Mouse (Mus musculus) heart, postnatal 25 days (tissue): ENCODE measurements at regions not wholly inside any gene's neighbourhood (a gene's known extent, or its start where the extent isn't known, plus 50 kb on each side); places are given as distances from the start of the nearest gene placed in this dataset.

Experiments
- DNase-seq: peaks from one replicate; pipeline ENCODE4 v3.0.0; 2022; ENCODE audit warnings: low spot score
- intact Hi-C: fragments of 180-260 bp; cut with DNase I; formaldehyde crosslinking; loops from one replicate; pipeline ENCODE4 v1.15.1; 2025

DNA sequence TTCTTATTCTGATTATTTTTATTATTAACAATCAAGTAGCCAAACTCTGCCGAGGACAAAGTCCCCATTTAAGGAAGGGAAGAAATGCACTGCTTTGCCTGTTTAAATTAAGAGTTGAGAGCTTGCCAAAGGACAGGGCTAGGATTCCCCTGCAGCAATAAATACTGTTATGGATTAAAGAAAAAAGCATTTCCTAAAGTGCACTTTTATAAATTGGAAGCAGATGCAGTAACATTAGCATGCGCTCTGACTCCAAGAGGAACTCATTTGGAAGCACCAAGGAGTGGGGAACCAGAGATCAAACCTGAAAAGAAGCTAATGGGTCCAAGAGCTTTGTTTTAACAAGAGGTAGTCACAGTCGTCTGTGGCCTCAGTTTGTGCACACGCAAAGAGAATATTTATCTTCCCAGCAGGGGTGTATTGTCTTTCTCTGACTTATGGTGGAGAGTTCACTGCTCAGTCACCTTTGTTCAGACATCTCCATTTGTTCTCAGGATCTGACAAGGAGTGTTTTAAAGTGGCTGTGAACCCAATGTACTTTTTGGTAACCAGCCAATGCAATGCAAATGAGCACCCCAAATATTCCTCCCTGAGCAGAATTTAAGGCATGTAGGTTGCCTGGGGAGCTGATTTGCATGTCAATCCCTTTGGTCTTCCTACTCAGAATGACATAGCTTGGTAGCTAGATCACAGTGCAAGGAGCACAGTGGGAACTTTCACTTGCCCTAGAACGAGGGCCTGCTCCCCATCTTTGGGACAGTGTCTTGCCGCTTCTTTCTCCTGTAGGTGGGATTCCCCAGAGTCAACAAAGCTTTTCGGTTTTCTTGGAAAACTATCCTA, 119.1 kb upstream of the Nbea start:
- DNase-seq = no peak
- intact Hi-C loops = no loop called here

DNA sequence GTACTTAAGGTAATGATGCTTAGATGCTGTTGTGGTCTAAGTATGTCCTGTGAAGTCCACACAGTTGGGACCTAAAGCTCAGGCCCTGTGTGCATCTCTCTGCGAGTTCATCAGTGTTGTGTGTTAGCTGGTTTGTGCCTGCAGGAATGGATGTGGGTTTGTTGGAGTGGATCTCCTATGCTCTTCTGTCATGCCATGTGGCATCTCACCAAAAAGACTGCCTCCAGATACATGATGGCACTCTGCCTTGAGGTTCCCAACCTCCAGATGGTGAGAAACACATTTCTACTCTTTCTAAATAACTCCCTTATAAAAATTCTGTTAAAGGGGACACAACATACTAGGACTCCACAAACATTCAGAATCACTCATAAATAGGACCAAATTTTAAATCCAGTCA, 117.3 kb upstream of the Nbea start:
- intact Hi-C loops = no loop called here
- no peak for DNase-seq

DNA sequence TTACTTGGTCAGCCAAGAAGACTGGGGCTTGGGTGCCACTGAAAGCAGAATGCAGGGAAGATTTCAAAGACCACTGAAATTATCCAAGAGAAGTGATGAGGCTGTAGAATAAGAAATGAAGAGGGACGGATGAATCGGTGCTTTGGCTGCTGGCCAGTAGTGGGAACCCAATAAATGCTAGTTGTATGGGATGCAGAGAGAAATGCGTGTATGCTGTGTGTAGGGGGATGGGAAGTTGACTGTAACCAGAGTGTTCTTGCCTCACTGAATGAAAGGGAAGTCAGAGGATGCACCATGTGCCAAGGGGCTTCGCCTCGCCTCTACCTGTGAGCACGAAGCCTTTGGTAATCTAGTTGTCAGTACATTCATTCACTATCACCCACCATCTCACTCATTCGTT, 112.1 kb upstream of the Nbea start:
- intact Hi-C loops = no loop called here
- DNase-seq = no peak

DNA sequence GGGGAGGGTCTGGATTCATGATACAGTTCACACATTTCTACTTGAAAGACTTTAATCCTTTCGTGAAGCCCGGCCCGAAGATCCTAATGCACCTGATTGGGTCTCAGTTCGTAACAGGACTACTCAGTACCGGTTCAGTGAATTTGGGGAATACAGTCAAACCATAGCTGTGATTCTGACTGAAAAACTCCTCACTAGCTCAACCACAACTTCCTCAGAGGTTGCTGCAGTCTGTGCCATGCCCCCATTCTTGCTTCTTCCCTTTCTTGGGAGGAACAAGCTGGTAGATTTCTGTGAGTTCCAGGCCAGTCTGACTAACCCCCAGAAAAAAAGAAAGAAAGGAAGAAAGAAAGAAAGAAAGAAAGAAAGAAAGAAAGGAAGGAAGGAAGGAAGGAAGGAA, 98.0 kb upstream of the Nbea start:
- DNase-seq = no peak
- intact Hi-C loops = no loop called here

DNA sequence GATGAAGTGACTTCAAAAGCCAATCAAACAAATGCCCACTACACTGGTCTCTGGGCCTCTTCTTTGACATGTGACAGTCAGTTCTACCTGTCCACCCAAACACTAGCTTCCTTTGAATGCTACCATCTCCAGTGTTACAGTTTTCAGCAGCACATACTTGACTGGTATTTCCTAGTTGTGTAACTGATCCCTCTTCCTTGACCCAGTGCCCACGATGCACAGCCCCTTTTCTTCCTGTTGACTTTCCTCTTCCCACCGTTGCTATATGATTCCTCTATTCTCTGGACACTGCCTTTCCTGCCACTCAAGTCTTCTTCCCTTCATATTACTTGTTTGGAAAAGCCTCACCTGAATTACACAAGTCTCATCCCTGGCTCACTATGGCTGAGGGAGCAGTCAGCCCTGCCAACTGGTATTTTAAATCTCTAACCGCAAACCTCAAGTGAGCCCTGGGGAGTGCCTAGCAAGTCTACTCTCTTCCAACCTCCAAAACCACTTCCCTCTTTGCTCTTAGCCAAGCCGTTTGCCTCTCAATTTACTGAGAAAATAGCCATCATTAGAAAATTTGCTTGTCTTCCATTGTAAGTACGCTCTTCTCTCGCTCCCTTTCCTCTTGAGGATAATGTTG, 96.9 kb upstream of the Nbea start:
- intact Hi-C loops = no loop called here
- DNase-seq = no peak

DNA sequence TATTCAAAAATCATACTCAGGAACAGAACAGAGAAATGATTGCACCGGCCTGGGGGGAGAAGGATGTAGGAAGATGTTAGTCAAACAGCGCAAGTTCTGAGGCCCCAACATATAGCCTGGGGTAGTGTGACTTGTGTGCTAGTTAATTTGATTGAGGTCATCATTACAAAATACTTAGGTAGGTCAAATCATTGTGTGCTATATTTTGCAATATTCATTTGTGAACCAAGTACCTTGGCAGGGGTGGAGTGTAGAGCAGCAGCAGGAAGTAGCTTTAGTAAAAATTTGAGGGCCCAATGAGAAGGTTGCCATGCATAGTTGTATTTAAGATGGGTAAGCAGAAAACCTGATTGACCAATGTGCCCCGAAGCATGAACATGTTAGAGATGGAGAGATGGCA, 89.1 kb upstream of the Nbea start:
- intact Hi-C loops = loop anchor here (10.0 kb wide), 1 partner anchor 188 kb away; no protein-coding TSS in a partner anchor

DNA sequence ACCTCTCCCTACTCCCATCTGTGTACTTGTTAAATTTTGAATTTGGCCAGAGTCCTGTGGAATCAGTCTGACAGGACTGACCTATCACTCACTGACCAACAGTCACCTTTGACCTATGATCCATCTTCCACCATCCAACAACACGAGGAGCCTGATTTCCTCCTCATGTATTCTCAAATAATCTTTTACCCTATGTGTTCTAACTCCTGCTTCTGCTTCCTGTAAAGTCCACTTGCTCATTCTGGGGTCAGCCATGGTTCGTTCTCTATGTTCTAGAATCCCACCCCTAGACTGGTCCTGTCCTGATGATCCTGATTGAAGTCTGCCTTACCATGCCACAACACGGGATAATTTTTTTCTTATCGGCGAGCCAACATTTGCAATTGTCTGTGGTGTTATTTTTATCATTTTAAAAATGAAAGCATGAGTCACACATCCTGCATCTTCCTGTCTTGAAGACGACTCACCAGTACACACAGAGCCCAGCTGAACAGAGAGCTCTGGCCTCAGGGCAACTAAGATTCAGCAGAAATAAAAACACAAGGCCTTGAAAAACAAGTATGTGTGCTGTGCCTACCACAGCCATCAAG, 86.8 kb upstream of the Nbea start:
- intact Hi-C loops = loop anchor here (10.0 kb wide), 1 partner anchor 186 kb away; no protein-coding TSS in a partner anchor
- DNase-seq = no peak

More for the DNA sequence above, 89.1 kb upstream of the Nbea start:
- DNase-seq = no peak

DNA sequence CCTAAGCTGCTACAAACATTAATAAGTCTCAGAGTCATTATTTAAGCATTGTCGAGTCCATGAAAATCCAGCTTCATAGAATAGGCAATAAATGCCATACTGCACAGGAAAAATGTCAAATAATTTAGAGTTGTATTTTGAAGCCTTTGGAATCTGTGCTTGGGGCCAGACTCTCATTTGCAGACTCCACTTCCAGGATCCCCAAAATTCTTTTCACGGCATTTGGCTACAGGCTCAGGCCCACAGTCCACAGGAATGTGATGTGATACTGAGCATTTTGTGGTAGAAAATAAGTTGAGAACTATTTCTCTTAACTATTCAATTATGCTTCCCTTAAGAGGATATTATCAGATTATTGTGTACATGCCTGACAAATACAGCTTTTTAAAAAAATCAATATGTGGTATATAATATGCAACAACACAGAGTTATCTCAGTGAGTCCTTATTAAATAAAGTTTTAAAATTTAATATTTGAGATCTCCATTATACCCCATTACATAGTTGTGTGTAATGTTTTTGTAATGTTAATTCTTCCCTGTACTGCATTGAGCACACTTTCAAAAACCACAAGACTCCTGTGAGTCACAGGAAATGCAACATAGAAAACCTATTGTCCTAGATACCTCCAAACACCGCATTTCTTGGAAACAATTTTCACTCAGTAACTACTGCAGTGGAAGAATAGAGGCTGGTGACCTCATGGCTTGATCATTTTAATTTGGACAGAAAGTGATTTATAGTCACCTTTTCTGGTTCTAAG, 78.5 kb upstream of the Nbea start:
- intact Hi-C loops = no loop called here
- no peak for DNase-seq

DNA sequence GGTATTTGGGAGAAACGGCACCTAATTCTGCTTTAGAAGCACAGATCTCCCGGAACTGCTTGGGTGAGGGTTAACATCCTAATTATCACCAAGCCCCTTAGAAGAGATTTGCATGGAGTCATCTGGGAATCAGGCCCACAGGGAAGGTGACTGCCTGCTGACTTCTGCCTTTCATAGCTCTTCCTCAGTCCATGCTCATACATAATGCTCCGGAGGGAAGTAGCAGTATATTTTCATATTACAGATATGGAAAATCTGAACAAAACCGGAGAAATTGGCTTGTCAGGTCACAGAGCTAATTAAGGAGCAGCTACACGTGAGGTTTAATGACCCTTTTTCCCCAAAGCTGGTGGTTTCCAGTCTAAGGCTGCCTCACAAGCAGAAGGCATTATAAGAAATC, 72.8 kb upstream of the Nbea start:
- no peak for DNase-seq
- intact Hi-C loops = no loop called here

DNA sequence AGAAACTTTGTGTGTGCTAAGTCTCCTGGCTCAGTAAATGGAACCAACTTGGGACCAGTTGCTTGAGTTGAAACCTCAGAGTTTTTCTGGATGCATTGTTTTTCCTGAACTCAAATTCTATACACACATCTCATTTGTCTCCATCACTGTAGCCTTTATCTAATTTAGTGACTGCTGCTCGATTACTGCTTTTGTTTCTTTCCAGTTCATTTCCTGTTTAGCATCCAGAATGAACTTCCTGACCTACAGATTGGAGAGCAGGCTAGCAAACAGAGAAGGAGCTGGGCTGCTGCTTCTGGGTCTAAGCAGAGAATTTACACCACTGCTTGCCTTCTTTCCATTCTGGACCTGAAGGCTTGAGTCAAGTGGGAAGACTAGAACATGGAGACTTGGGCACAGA, 60.9 kb upstream of the Nbea start:
- no peak for DNase-seq
- intact Hi-C loops = no loop called here

DNA sequence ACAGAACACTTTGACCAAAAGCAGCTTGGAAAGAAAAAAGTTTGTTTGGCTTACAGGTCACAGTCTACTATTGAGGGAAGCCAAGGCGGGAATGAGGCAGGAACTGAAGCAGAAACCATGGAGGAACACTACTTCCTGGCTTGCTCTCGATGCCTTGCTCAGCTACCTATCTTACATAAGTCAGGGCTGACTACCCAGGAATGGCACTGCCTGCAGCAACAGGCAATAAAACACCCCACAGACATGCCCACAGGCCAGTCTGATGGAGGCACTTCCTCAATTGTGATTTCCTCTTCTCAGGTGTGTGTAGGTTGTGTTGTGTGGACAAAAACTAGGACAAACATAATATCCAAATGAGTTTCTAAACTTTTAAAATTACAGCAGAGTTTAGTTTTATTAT, 54.7 kb upstream of the Nbea start:
- DNase-seq = no peak
- intact Hi-C loops = no loop called here

DNA sequence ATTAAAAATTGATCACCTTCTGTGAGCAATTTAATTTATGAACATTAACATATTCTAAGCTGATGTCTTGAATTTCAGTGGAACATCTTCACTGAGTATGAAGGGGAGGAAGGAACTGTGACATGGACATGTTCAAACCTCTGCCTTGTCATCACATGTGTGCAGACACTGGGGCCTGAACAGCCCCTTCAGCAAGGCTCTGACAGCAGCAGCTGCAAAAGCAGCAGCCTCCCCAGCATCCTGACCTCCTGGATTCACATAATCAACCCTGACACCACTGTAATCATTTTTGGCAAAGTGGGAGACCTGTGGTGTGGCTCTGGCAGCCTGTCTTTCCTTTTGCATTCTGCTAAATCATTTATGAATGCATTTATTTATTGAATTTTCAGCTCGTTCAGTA, 52.7 kb upstream of the Nbea start:
- no peak for DNase-seq
- intact Hi-C loops = no loop called here
